Mouse (Mus musculus): ENCODE measurements around the gene Il17ra. TPM values are rescaled to one million over a fixed set of nuclear protein-coding genes. Genes with fewer than 3 reads are reported as not detected.

Gene Il17ra
- total and polyA plus RNA-seq, 2 experiments from 2014 or later, result 2.3 to 4.9 TPM

- peak overlapping the region; percentile 69 for H3K4me2 ChIP-seq (ENCODE audit: low read depth, low read length, poor library complexity, severe bottlenecking)
- H3K4me3 ChIP-seq (ENCODE audit: low read depth, low read length), result peak overlapping the region; percentile 74; the same call in 1 of the 2 replicates
- peaks cover 16% of the 10 kb centered on the region for H3K4me1 ChIP-seq (ENCODE audit: insufficient read depth, low read length)
- WGBS, result 32% methylated on average over 7 of the region's 7 CpGs
- peak overlapping the region; percentile 81; the same call in 1 of the 2 replicates for H3K9ac ChIP-seq (replicated peaks; ENCODE audit: low read length, poor library complexity, severe bottlenecking)
- no peak for TF ChIP-seq CTCF (IDR thresholded peaks at IDR 0.05)
- no peak for DNase-seq (ENCODE audit: low spot score)
- H3K36me3 ChIP-seq (ENCODE audit: insufficient read depth, low read length), result no peaks in the 10 kb centered on the region
- no peaks in the 10 kb centered on the region for H3K27me3 ChIP-seq (ENCODE audit: insufficient read depth, low read length)
- no peaks in the 10 kb centered on the region for H3K9me3 ChIP-seq (ENCODE audit: low read length)
- no peak for ATAC-seq (ENCODE audit: low FRiP score)
- no peak overlapping the region for H3K27ac ChIP-seq (ENCODE audit: low read depth, low read length)
These were observed 28.0 kb downstream of the Il17ra start for GRCm38 (mm10) chr6:120491064-120491463.

- Histone ChIP-seq H3K4me2 (ENCODE audit: low read depth, low read length, poor library complexity, severe bottlenecking) (peak overlapping the region; percentile 69), H3K4me3 (ENCODE audit: low read depth, low read length) (peak overlapping the region; percentile 74), H3K27ac (ENCODE audit: low read depth, low read length) (no peak overlapping the region; the same call in 1 of the 2 replicates), H3K4me1 (ENCODE audit: insufficient read depth, low read length) (peaks cover 16% of the 10 kb centered on the region), H3K9ac (replicated peaks; ENCODE audit: low read length, poor library complexity, severe bottlenecking) (peak overlapping the region; percentile 81), H3K27me3 (ENCODE audit: insufficient read depth, low read length) (no peaks in the 10 kb centered on the region), H3K9me3 (ENCODE audit: low read length) (no peaks in the 10 kb centered on the region), H3K36me3 (ENCODE audit: insufficient read depth, low read length) (no peaks in the 10 kb centered on the region)
- no peak for DNase-seq (ENCODE audit: low spot score)
- ATAC-seq (ENCODE audit: low FRiP score), result no peak
- TF ChIP-seq CTCF (IDR thresholded peaks at IDR 0.05), result no peak
- 9% methylated on average over 22 of the region's 22 CpGs for WGBS
These were observed 28.9 kb downstream of the Il17ra start for GRCm38 (mm10) chr6:120491862-120492498.

- H3K27ac ChIP-seq (ENCODE audit: low read depth, low read length), result peak overlapping the region; percentile 87
- peaks cover 16% of the 10 kb centered on the region for H3K4me1 ChIP-seq (ENCODE audit: insufficient read depth, low read length)
- WGBS, result under 1% methylated on average over 77 of the region's 95 CpGs
- no peak for TF ChIP-seq CTCF (IDR thresholded peaks at IDR 0.05)
- peak overlapping the region; percentile 74 for H3K4me3 ChIP-seq (ENCODE audit: low read depth, low read length)
- no peaks in the 10 kb centered on the region for H3K36me3 ChIP-seq (ENCODE audit: insufficient read depth, low read length)
- ATAC-seq (ENCODE audit: low FRiP score), result peak; percentile 32
- peak overlapping the region; percentile 69 for H3K4me2 ChIP-seq (ENCODE audit: low read depth, low read length, poor library complexity, severe bottlenecking)
- H3K9ac ChIP-seq (replicated peaks; ENCODE audit: low read length, poor library complexity, severe bottlenecking), result peak overlapping the region; percentile 81
- DNase-seq (ENCODE audit: low spot score), result no peak
- H3K27me3 ChIP-seq (ENCODE audit: insufficient read depth, low read length), result no peaks in the 10 kb centered on the region
- no peaks in the 10 kb centered on the region for H3K9me3 ChIP-seq (ENCODE audit: low read length)
These were observed 29.7 kb downstream of the Il17ra start for GRCm38 (mm10) chr6:120492499-120493373.

GRCm38 (mm10) chr6:120493374-120494181, 30.5 kb downstream of the Il17ra start, which contains the start of gene Tmem121b:
Gene Tmem121b, minus strand, starts transcription at chr6:120493807.
- WGBS, result under 1% methylated on average over 47 of the region's 84 CpGs
- Histone ChIP-seq H3K27me3 (ENCODE audit: insufficient read depth, low read length) (no peaks in the 10 kb centered on the region), H3K9me3 (ENCODE audit: low read length) (no peaks in the 10 kb centered on the region), H3K9ac (replicated peaks; ENCODE audit: low read length, poor library complexity, severe bottlenecking) (peak within 1 kb of the TSS; percentile 81), H3K27ac (ENCODE audit: low read depth, low read length) (peak within 1 kb of the TSS; percentile 87), H3K4me1 (ENCODE audit: insufficient read depth, low read length) (peaks cover 16% of the 10 kb centered on the region), H3K36me3 (ENCODE audit: insufficient read depth, low read length) (no peaks in the 10 kb centered on the region), H3K4me2 (ENCODE audit: low read depth, low read length, poor library complexity, severe bottlenecking) (peak within 1 kb of the TSS; percentile 69), H3K4me3 (ENCODE audit: low read depth, low read length) (peak within 1 kb of the TSS; percentile 74)
- DNase-seq (ENCODE audit: low spot score) (peak; percentile 90), ATAC-seq (ENCODE audit: low FRiP score) (peak; percentile 75)
- no peak for TF ChIP-seq CTCF (IDR thresholded peaks at IDR 0.05)

GRCm38 (mm10) chr6:120496544-120496943, 33.5 kb downstream of the Il17ra start:
- 39% methylated on average over 3 of the region's 3 CpGs for WGBS
- peaks cover 5% of the 10 kb centered on the region for H3K4me1 ChIP-seq (ENCODE audit: insufficient read depth, low read length)
- H3K4me3 ChIP-seq (ENCODE audit: low read depth, low read length), result no peak overlapping the region
- TF ChIP-seq CTCF (IDR thresholded peaks at IDR 0.05), result no peak
- no peak overlapping the region for H3K9ac ChIP-seq (replicated peaks; ENCODE audit: low read length, poor library complexity, severe bottlenecking)
- no peaks in the 10 kb centered on the region for H3K36me3 ChIP-seq (ENCODE audit: insufficient read depth, low read length)
- H3K27ac ChIP-seq (ENCODE audit: low read depth, low read length), result no peak overlapping the region
- H3K27me3 ChIP-seq (ENCODE audit: insufficient read depth, low read length), result no peaks in the 10 kb centered on the region
- no peaks in the 10 kb centered on the region for H3K9me3 ChIP-seq (ENCODE audit: low read length)
- peak; percentile 75 for DNase-seq (ENCODE audit: low spot score)
- no peak for ATAC-seq (ENCODE audit: low FRiP score)
- H3K4me2 ChIP-seq (ENCODE audit: low read depth, low read length, poor library complexity, severe bottlenecking), result no peak overlapping the region
